In genomic region chr4:123397643-123398434, GRCm38 (mm10) we compare ENCODE assay signal across 32 mouse cellular contexts. TPM values are rescaled to one million over a fixed set of nuclear protein-coding genes. Genes with fewer than 3 reads are reported as not detected.
DNase-seq lines count a peak whose midpoint lies in the region; ATAC-seq and TF ChIP-seq lines count a peak whose summit lies in the region.
"Had no signal": no experiment of that assay in that cellular context is flagged by ENCODE, and none has a peak within 500 bp of the region (broad histone marks: within the 10 kb centered on the region; RNA-seq: fewer than 3 reads in every experiment).

No protein-coding gene starts in this region.

- H3K27ac ChIP-seq in heart, adult 2 months = peak overlapping the region; percentile 78
- H3K27ac ChIP-seq in heart, embryonic 12.5 days (ENCODE audit: poor library complexity, severe bottlenecking) = peak overlapping the region; percentile 51; the same call in 1 of the 2 replicates
- H3K27ac ChIP-seq in heart, postnatal 0 days (ENCODE audit: low read depth) = peak overlapping the region; percentile 72
- H3K27ac ChIP-seq: embryonic facial prominence, embryonic 13.5 days; forebrain, embryonic 10.5 days; forebrain, embryonic 15.5 days; intestine, embryonic 15.5 days; layer of hippocampus, adult 2 months; left cerebral cortex, adult 2 months; limb, embryonic 13.5 days; midbrain, embryonic 12.5 days; neural tube, embryonic 13.5 days; stomach, embryonic 15.5 days had no signal

- no peaks in the 10 kb centered on the region for H3K9me3 ChIP-seq in heart, embryonic 12.5 days (replicated peaks)
- no peaks in the 10 kb centered on the region for H3K9me3 ChIP-seq in heart, postnatal 0 days (replicated peaks; ENCODE audit: control insufficient read depth, low read length)
- H3K9me3 ChIP-seq: embryonic facial prominence, embryonic 13.5 days; forebrain, embryonic 10.5 days; forebrain, embryonic 15.5 days; intestine, embryonic 15.5 days; limb, embryonic 13.5 days; megakaryocyte, embryonic 14.5 days; midbrain, embryonic 12.5 days; neural tube, embryonic 13.5 days; stomach, embryonic 15.5 days had no signal

- no peak for ATAC-seq in heart, embryonic 12.5 days (ENCODE audit: insufficient number of reproducible peaks, low FRiP score)
- ATAC-seq in heart, postnatal 0 days (ENCODE audit: insufficient read depth, low read depth) = 0 out of 2 replicates have a peak, but pooled peaks have one; percentile 11
- ATAC-seq: CD4-positive, CD25-positive, alpha-beta regulatory T cell, adult 4 months; forebrain, embryonic 15.5 days; hindbrain, embryonic 16.5 days; intestine, embryonic 15.5 days; liver, postnatal 0 days had no signal

- WGBS in heart, adult 2 months = 57% methylated on average over 5 of the region's 5 CpGs
- WGBS in heart, embryonic 12.5 days = 53% methylated on average over 5 of the region's 5 CpGs
- 34% methylated on average over 5 of the region's 5 CpGs for WGBS in heart, postnatal 0 days

- TF ChIP-seq EP300 in heart, adult 2 months (IDR thresholded peaks at IDR 0.05; ENCODE audit: insufficient read depth, low read depth, low read length) = no peak
- TF ChIP-seq EP300 in heart, postnatal 0 days (IDR thresholded peaks at IDR 0.05; ENCODE audit: low read depth) = no peak

- H3K79me2 ChIP-seq in heart, adult 2 months (replicated peaks; ENCODE audit: control insufficient read depth, insufficient read depth, low read length) = 0 out of 2 replicates have a peak, but pooled peaks cover 1% of the 10 kb centered on the region

- intact Hi-C loops in heart, adult 2 months (cut with DNase I) = no loop called here

- no peaks in the 10 kb centered on the region for H3K27me3 ChIP-seq in heart, adult 2 months (ENCODE audit: control insufficient read depth, insufficient read depth, low read length)
- no peaks in the 10 kb centered on the region for H3K27me3 ChIP-seq in heart, embryonic 12.5 days (replicated peaks)
- no peaks in the 10 kb centered on the region for H3K27me3 ChIP-seq in heart, postnatal 0 days (ENCODE audit: control insufficient read depth, insufficient read depth, low read length)
- H3K27me3 ChIP-seq: embryonic facial prominence, embryonic 13.5 days; forebrain, embryonic 15.5 days; intestine, embryonic 15.5 days; limb, embryonic 13.5 days; megakaryocyte, embryonic 14.5 days; midbrain, embryonic 12.5 days; neural tube, embryonic 13.5 days; stomach, embryonic 15.5 days had no signal

- H3K4me1 ChIP-seq in heart, adult 2 months (ENCODE audit: control insufficient read depth, insufficient read depth, low read length) = peaks cover 13% of the 10 kb centered on the region
- H3K4me1 ChIP-seq in heart, embryonic 12.5 days (replicated peaks) = peaks cover 16% of the 10 kb centered on the region
- H3K4me1 ChIP-seq in heart, postnatal 0 days (ENCODE audit: control insufficient read depth, insufficient read depth) = peaks cover 21% of the 10 kb centered on the region
- H3K4me1 ChIP-seq: forebrain, embryonic 10.5 days; intestine, embryonic 15.5 days; stomach, embryonic 15.5 days had no signal

- TF ChIP-seq POLR2A in heart, adult 2 months (IDR thresholded peaks at IDR 0.05; ENCODE audit: insufficient read depth, low read depth, low read length) = no peak

- no peak overlapping the region for H3K4me3 ChIP-seq in heart, adult 2 months
- H3K4me3 ChIP-seq in heart, embryonic 12.5 days = no peak overlapping the region
- no peak overlapping the region for H3K4me3 ChIP-seq in heart, postnatal 0 days (ENCODE audit: low read depth, low read length)
- H3K4me3 ChIP-seq: embryonic facial prominence, embryonic 13.5 days; forebrain, embryonic 10.5 days; forebrain, embryonic 15.5 days; intestine, embryonic 15.5 days; layer of hippocampus, adult 2 months; left cerebral cortex, adult 2 months; limb, embryonic 13.5 days; megakaryocyte, embryonic 14.5 days; midbrain, embryonic 12.5 days; neural tube, embryonic 13.5 days; stomach, embryonic 15.5 days had no signal

- TF ChIP-seq CTCF in heart, adult 2 months (IDR thresholded peaks at IDR 0.05) = no peak
- TF ChIP-seq CTCF in heart, postnatal 0 days (IDR thresholded peaks at IDR 0.05; ENCODE audit: low read depth) = no peak

- H3K9ac ChIP-seq in heart, adult 2 months (ENCODE audit: low read depth, low read length) = no peak overlapping the region
- H3K9ac ChIP-seq in heart, embryonic 12.5 days = no peak overlapping the region
- H3K9ac ChIP-seq in heart, postnatal 0 days (replicated peaks; ENCODE audit: low read depth, low read length) = no peak overlapping the region
- H3K9ac ChIP-seq: embryonic facial prominence, embryonic 13.5 days; forebrain, embryonic 15.5 days; intestine, embryonic 15.5 days; limb, embryonic 13.5 days; liver, postnatal 0 days; midbrain, embryonic 12.5 days; neural tube, embryonic 13.5 days; stomach, embryonic 15.5 days had no signal

- DNase-seq in heart, adult 2 months = peak in 1 of 2 experiments; percentile 30
- no peak for DNase-seq in heart, postnatal 4 days
- peak; percentile 48 to 60 for DNase-seq in heart, adult 9 months (ENCODE audit: low spot score in 2 of 2)
- DNase-seq in heart, postnatal 0 days (ENCODE audit: low spot score) = peak; percentile 44
- no peak for DNase-seq in left cerebral cortex, adult 8-10 months (ENCODE audit: low spot score in 2 of 2)
- no peak for DNase-seq in spleen, postnatal 10 days (ENCODE audit: low spot score in 2 of 2)
- DNase-seq: adrenal gland, postnatal 14 days; cerebellum, adult 11 months; cerebellum, adult 9-10 months; embryo, embryonic 11 days; kidney, adult 9 months; kidney, postnatal 25 days; liver, postnatal 0 days; lung, postnatal 36 days; right cerebral cortex, postnatal 14 days; thymus, postnatal 14 days had no signal

- no peak overlapping the region for H3K4me2 ChIP-seq in heart, embryonic 12.5 days
- no peak overlapping the region for H3K4me2 ChIP-seq in heart, postnatal 0 days (ENCODE audit: low read depth, low read length)
- H3K4me2 ChIP-seq: embryonic facial prominence, embryonic 13.5 days; forebrain, embryonic 15.5 days; intestine, embryonic 15.5 days; limb, embryonic 13.5 days; liver, embryonic 11.5 days; midbrain, embryonic 12.5 days; neural tube, embryonic 13.5 days; stomach, embryonic 15.5 days had no signal

- H3K36me3 ChIP-seq in heart, adult 2 months (ENCODE audit: control insufficient read depth, insufficient read depth, low read length) = peaks cover 51% of the 10 kb centered on the region
- H3K36me3 ChIP-seq in heart, embryonic 12.5 days = peaks cover 74% of the 10 kb centered on the region
- peaks cover 81% of the 10 kb centered on the region for H3K36me3 ChIP-seq in heart, postnatal 0 days (replicated peaks; ENCODE audit: control insufficient read depth, insufficient read depth, low read length)

RNA-seq across cellular contexts. Expression of gene Bmp8a, which starts 54.8 kb away (rescaled TPM):
- total RNA-seq in heart, adult 2 months (2021) = not detected
- polyA plus RNA-seq in heart, adult 2 months (2012; rRNA removed) = not detected in 2 replicates
- total RNA-seq in heart, postnatal 4 days (2021) = under 1 TPM in 1 of 2 experiments, not detected in 1; 0.14 TPM
- 0.14 and 0.31 TPM in 2 replicates for polyA plus RNA-seq in heart, embryonic 12.5 days (2016; fragmentation: Nextera tagmentation; extraction: Ambion mirVana)
- not detected in 2 replicates for total RNA-seq in heart, postnatal 0 days (2014; rRNA removed; ENCODE audit: low replicate concordance)
- not detected in 2 replicates for polyA plus RNA-seq in heart, postnatal 0 days (2015; fragmentation: Nextera tagmentation; extraction: Ambion mirVana)
- not detected for total RNA-seq in left cerebral cortex, adult 8-10 months (2022)
- total RNA-seq: adrenal gland, postnatal 14 days; layer of hippocampus, postnatal 14 days had no signal
- polyA plus RNA-seq: CD4-positive, CD25-positive, alpha-beta regulatory T cell, adult 4 months had no signal

Comparison
In these comparisons a context has a peak if more than half of its experiments do, and no peak if none do; other contexts are left out.
1. DNase-seq: peak in heart, adult 9 months (2 of 2) and heart, postnatal 0 days (single experiment); none in heart, postnatal 4 days (single experiment), left cerebral cortex, adult 8-10 months (0 of 2) and spleen, postnatal 10 days (0 of 2).
2. Peak in every context shown above with its lines, with median percentiles within 50 percentile points of each other: H3K27ac ChIP-seq.